Mouse (Mus musculus) urinary bladder, postnatal 14 days (tissue): ENCODE results near the gene Rbm20.

ENCODE experiments used
- DNase-seq: peaks from one replicate; pipeline ENCODE4 v3.0.0; 2021; ENCODE audit warnings: low spot score

Gene Rbm20

GRCm38 (mm10) chr19:53717364-53717763 is 40.3 kb downstream of the Rbm20 start:
- no peak for DNase-seq

GRCm38 (mm10) chr19:53722186-53722585 is 45.1 kb downstream of the Rbm20 start:
- DNase-seq = no peak

DNA sequence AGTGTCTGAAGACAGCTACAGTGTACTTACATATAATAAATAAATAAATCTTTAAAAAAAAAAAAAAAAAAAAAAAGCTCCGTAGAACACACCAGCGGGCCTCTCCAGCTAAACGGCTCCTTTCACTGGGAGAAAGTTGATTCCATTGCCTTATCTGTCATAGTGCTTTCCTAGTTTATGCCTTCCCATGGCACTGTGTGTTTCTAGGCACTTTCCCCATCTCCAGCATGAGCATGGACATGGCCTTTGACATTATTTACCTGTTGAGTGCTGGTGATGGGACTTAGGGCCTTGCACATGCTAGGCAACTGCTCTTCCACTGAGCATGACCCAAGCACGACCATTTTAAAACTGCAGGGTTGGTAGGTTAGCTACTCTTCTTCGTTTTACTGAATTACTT is 46.9 kb downstream of the Rbm20 start:
- no peak for DNase-seq

DNA sequence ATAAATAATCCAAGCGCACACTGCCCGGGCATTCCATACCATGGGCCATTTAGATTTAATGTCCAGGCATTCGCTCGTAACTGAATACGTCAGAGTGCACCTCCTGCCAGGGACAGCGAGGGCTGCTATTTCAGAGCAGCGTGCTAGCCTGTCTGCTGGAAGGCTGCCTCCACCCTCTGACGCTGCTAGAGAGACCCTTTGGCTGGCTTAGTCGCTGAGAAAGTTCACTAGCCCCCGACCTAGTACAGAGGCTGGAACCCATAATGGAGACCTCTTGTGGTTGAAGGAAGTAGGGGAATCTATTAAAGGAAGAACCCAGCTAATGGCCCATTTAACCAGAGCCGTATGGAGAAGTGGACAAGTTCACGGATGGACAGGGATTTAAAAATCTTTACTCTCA is 49.2 kb downstream of the Rbm20 start:
- DNase-seq = no peak

DNA sequence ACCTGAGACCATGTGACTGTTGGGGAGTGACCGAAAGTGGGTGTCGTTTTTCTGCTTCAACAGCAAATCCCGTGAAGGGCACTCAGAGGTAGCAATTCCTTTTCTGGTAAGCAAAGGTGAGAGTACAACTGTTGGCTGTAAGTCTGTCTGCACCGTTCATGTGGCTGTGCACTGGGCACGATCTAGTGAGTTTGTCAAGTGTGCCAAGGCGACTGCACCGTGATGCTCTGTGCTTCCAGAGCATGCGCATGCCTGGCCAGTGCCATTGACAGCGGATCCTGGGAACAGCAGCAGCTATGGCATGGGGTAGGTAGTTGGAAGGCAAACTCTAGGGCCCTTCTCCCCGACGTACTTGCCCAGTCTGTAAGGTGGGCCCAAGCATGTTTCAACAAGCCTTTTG is 49.6 kb downstream of the Rbm20 start:
- no peak for DNase-seq

DNA sequence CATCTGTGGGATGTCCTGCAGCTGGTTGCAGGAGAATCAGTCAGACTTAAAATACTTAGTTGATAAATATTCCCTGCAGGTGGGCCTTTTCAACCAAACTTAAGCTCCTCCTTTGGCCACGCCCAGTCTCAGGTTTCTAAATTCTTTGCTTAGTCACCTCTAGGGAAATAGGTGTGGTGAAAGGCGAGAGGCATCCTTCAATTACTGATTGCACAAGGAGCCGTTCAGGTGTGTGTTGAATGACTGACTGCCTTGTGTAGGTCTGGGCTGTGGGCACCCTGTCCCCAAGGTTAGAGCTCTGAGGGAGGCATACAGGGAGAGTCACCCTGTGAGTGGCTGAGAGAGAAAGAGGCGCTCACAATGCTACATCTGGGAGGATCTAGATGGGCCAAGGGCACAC is 50.2 kb downstream of the Rbm20 start:
- DNase-seq = peak; percentile 18

DNA sequence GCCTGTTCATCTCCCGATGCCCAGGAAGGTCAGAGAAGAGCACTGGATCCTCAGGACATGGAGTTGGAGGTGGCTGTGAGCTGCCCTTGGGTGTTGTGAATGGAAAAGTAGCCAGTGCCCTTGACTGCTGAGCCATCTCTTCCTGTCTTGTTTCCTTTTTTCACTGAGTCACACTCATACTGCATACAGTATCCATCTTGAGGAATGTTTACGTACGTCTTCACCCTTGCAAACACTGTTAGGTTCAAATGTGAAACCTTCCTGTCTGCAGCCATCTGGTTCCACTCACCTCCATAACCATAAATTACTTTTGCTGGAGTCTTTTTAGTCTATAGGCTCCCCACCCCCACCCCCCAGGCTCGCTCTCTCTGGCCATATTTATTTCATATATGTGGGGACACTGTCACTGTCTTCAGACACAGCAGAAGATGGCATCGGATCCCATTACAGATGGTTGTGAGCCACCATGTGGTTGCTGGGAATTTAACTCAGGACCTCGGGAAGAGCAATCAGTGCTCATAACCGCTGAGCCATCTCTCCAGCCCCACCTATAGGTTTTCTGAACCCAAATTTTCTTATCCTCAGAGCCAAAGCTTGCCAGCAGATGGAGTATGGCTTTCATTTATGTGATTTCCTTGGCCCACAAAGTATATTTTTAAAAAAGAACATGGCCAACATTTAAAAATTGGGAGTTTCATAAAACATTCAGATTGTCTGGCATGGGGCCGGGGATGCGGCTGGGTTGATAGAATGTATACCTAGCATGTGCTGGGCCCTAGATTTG is 51.0 kb downstream of the Rbm20 start:
- no peak for DNase-seq

DNA sequence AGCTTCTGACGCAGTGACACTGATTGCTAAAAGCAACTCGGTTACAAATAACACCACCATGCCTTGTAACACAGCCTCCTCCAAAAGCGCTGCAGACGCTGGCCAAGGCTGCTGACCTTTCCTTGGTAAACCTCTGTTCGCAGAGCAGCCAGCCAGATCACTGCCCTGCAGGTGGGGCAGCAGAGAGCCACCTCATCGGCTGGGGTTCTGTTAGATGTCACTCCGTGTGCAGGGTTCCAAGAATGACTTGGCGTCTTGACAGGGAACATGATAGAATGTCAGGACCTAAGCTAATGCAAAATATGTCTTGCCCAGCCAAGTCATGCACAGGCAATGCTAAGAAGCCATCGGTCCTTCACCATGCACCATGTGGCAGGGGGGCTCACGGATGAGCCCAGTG is 52.8 kb downstream of the Rbm20 start:
- no peak for DNase-seq

DNA sequence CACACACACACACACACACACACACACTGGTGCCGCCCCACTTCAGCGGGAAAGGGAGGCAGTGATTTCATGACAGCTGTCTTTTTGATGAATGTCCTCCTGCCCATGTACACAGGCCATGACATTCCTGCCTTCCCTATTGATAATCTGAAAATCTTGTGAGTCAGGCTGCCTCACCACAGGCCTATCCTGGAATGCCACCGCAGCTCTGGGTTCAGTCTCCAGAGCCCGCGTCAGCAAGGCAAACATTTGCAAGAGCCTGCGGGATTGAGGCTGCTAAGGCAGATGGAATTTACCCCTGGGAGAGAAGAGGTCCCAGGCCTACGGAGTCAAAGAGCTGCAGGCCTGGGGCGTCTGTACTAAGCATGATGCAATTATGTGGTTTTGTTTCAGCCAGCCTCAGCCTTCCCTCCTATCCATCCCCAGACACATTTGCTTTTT is 54.7 kb downstream of the Rbm20 start:
- DNase-seq = no peak

GRCm38 (mm10) chr19:53734845-53735244 is 57.7 kb downstream of the Rbm20 start:
- DNase-seq = no peak

DNA sequence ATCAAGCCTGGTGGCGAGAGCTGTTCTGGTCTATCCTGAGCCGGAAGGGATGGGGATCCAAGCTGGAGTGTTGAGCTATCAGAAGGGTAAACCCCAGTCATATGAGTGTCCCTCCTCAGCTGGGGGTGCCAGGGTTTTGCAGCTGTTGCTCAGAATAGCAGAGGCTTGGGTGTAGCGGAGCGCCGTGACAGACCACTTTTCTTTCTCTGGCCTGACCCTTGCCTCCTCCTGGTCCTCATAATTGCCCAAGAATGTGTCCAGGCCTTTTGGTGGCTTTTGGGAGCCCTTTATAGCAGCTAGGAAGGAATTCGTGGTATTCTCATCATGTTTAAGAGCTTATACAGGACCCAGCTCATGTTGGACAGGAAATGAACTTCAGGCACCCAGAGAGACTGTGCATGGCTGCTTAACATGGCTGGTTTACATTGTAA is 61.6 kb downstream of the Rbm20 start:
- DNase-seq = no peak

DNA sequence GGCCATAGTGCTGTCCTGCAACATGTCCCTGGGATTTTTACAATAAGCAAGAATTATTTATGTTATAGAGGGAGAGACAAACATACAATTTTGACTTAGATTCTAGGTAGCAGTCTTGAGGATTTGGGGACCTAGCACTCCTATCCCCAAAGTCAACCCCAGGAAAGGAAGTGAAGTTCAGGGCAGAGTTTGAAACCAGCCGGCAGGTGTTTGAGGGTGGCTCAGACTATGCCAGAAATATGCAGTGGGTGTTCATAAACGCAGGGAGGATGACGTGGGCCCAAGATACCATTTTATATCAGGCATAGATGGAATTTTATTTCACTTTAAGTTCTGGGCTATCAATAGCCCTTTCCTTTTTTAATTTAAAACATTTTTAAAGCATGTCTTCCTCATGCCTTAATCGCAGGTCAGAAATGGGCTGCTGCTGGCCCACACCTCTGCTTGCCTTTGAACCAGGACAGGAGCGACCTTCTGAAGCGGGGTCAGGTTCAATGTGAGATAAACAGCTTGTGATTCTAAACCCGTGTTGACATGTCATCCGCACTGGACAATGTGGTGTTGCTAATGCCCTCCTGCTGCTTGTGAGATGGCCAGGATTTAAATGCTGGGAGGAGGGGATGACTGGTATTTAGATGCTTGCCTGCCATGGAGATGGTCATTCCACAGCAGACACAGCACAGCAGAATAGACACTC is 62.6 kb downstream of the Rbm20 start:
- no peak for DNase-seq

GRCm38 (mm10) chr19:53740750-53741380 is 63.8 kb downstream of the Rbm20 start:
- DNase-seq = no peak

DNA sequence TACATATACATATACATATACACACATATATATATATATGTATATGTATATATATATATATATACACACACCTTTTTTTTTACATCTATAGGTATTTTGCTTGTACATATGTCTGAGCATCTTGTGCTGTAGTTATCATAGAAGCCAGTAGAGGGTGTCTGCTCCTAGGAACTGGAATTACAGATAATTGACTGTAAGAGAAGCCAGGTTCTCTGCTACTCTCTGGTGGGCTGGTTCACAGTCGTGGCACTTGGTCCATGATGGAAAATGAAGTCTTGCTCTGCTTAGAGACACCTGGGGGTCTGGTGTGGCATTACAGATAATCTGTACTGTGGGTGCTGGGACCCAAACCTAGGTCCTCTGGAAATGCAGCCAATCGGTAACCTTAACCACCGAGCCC is 64.8 kb downstream of the Rbm20 start:
- no peak for DNase-seq

GRCm38 (mm10) chr19:53745354-53745753 is 68.2 kb downstream of the Rbm20 start:
- DNase-seq = no peak

- DNase-seq = no peak
Observed at GRCm38 (mm10) chr19:53746116-53746515, 69.0 kb downstream of the Rbm20 start.

- DNase-seq = no peak
Observed at GRCm38 (mm10) chr19:53748236-53748775, 71.2 kb downstream of the Rbm20 start.

DNA sequence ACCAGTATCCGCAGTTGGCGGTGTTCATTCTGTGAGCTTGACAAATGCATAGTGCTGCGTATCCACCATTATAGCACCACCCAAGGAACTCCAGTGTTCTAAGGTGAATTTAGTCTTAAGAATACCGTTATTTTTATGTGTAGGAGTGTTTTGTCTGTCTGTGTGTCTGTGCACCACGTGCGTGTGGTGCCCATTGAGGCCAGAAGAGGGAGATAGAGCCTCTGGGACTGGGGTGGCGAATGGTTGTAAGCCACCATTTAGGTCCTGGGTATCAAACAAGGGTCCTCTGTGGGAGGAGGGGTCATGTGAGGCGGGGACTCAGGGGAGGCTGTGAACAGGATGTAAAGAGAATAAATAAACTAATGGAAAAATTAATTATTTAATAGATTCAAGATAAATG is 72.2 kb downstream of the Rbm20 start:
- DNase-seq = no peak

DNA sequence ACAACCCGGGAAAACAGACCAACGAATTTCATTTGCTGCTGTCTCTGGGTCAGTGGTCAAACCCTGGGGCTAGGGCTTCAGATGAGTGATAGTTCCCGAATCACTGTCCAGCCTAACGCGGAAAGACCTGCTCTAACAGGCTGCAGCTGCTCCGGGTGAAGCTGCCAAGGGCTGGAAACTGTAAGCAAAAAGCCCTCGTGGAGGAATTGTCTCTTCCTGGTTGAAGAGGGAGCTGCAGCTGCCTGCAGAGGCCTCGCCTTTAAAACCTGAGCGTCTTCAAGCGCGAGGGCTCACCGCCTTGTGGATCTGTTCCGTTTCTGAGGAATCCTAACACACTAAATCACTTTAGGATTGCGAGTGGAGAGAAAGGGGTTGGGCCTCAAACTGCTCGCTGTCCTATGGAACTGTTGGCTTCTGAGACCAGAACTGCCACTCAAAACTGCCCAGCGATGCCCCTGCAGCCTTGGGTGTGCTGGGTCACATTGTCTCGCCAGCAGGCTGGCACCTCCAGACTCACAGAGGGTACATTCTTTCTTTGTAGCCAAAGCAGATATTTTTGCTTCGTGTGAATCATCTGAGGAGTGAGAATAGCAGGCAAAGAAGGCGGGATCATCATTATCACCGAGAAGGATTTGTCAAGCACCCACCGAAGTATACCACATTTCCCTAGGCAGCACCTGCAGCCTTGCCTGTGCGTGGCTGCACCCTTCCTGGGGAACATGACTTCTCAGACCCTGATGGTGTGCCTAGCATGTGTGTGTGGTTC is 74.5 kb downstream of the Rbm20 start:
- no peak for DNase-seq

DNA sequence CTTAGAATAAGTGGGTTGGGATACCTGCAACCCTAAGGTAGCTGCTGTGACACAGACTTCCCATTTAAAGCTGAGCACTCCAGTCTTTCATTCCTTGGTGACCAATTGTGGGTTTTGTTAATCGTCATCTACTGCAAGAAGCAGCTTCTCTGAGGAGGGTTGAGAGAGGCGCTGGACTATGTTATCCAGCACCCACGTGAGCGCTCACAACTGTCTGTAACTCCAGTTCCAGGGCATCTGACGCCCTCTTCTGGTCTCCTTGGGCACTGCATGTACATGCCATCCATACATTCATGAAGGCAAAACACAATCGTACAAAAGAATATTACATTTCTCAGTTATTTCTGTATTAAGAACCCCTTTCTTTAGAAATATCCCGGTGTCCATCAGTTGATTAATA is 75.9 kb downstream of the Rbm20 start:
- DNase-seq = no peak

GRCm38 (mm10) chr19:53754421-53754830 is 77.3 kb downstream of the Rbm20 start:
- no peak for DNase-seq

DNA sequence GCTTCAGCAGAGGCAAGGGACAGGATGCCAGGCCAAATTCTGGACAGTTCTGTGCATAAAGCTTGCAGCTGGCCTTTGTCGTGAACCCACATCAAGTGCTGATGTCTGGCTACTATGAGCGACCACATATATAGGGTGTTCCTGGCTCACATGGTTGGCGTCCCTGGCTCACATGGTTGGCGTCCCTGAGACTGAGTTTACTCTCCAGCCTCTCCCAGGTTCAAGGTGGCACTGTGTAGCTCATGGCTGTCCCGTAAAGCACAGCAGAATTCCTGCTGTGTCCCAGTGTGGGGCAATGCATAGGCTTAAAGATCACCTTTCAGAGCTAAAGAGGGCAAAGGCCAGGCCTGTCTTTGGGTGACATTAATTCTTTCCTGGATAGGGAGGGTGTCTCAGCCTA is 78.2 kb downstream of the Rbm20 start:
- no peak for DNase-seq
